Mouse (Mus musculus): ENCODE measurements at regions not wholly inside any gene's neighbourhood (a gene's known extent, or its start where the extent isn't known, plus 50 kb on each side); places are given as distances from the start of the nearest gene placed in this dataset.

- DNase-seq (ENCODE audit: low read depth, low spot score): no peak
These were observed 53.1 kb upstream of the Lbx1 start for GRCm38 (mm10) chr19:45288722-45289121.

GRCm38 (mm10) chr19:45297812-45298211, 62.2 kb upstream of the Lbx1 start:
- peak; percentile 25 for DNase-seq (ENCODE audit: low read depth, low spot score)

GRCm38 (mm10) chr19:45299341-45299740, 63.7 kb upstream of the Lbx1 start:
- DNase-seq (ENCODE audit: low read depth, low spot score): no peak

GRCm38 (mm10) chr19:45299768-45300167, 63.8 kb upstream of the Btrc start:
- no peak for DNase-seq (ENCODE audit: low read depth, low spot score)

- DNase-seq (ENCODE audit: low read depth, low spot score): no peak
These were observed 62.7 kb upstream of the Btrc start for GRCm38 (mm10) chr19:45300691-45301431.

- no peak for DNase-seq (ENCODE audit: low read depth, low spot score)
These were observed 62.2 kb upstream of the Btrc start for GRCm38 (mm10) chr19:45301432-45301732.

- DNase-seq (ENCODE audit: low read depth, low spot score): no peak
These were observed 61.6 kb upstream of the Btrc start for GRCm38 (mm10) chr19:45301733-45302547.

GRCm38 (mm10) chr19:45302548-45303241, 60.8 kb upstream of the Btrc start:
- DNase-seq (ENCODE audit: low read depth, low spot score): no peak

GRCm38 (mm10) chr19:45304538-45304937, 59.0 kb upstream of the Btrc start:
- DNase-seq (ENCODE audit: low read depth, low spot score): no peak

- peak; percentile 30 for DNase-seq (ENCODE audit: low read depth, low spot score)
These were observed 55.9 kb upstream of the Btrc start for GRCm38 (mm10) chr19:45307299-45308275.

GRCm38 (mm10) chr19:45308676-45309275, 54.8 kb upstream of the Btrc start:
- DNase-seq (ENCODE audit: low read depth, low spot score): peak; percentile 16

- peak; percentile 32 for DNase-seq (ENCODE audit: low read depth, low spot score)
These were observed 53.1 kb upstream of the Btrc start for GRCm38 (mm10) chr19:45310291-45310881.

- DNase-seq (ENCODE audit: low read depth, low spot score): no peak
These were observed 52.5 kb upstream of the Btrc start for GRCm38 (mm10) chr19:45310944-45311603.

- DNase-seq (ENCODE audit: low read depth, low spot score): no peak
These were observed 51.5 kb upstream of the Btrc start for GRCm38 (mm10) chr19:45311831-45312537.

- DNase-seq (ENCODE audit: low read depth, low spot score): no peak
These were observed 50.7 kb upstream of the Btrc start for GRCm38 (mm10) chr19:45312713-45313365.

Data from 3T3-L1 (cell line).